Mouse (Mus musculus) gastrocnemius, postnatal 36 days (tissue): ENCODE results near the gene Kdm3a. TPM values are rescaled to one million over a fixed set of nuclear protein-coding genes. Genes with fewer than 3 reads are reported as not detected.

ENCODE experiments used
- DNase-seq, 2 experiments: peaks; one replicate each; pipeline ENCODE4 v3.0.0; 2022
- intact Hi-C: fragments of 180-260 bp; cut with DNase I; formaldehyde crosslinking; loops from one replicate; pipeline ENCODE4 v1.15.1; 2025
- total RNA-seq, 2 experiments: library from RNA; stranded (reverse); gene quantifications; 2 replicates each; pipeline ENCODE4 v1.2.3; 2021

Gene Kdm3a
- total RNA-seq, 2 experiments from 2014 or later, result 11.3 to 13.7 TPM

DNA sequence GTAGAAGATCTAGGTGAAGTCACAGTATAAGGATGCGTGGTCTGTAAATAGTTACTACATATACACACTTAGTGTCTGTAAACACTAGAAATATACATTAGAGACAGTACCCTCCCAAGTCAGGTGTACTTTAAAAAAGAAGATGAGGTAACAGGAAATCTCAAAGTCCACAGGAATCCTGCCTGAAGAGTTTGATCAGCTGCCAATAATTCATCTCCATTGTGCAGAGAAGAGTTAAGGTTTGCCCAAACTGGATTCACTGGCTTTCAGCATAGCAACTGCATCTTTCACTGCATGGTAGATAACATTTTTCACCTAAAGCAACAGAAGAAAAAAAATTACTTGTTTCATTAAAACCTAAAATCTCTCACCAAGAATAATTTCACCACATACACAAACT lies 43.4 kb downstream of the Kdm3a start:
- intact Hi-C loops, result no loop called here
- no peak for DNase-seq

GRCm38 (mm10) chr6:71583198-71583597 lies 49.6 kb downstream of the Kdm3a start:
- intact Hi-C loops, result no loop called here
- no peak for DNase-seq

DNA sequence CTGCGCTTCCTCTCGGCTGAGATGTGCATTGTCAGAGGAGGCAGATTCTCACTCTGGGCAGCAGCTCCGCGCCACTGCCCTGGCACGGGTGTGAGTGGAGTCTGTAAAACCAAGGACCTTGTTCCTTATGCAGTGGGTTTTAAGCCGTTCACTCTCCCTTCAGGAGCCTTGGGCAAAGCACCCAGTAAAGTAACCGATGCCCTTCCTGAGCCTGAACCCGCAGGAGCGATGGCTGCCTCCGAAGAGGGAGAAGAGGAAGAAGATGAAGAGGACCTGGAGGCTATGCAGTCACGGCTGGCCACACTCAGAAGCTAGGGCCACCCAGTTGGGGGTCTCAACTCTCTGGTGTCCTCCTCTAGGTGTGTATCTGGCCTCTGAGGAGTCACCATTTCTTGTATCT lies 53.3 kb downstream of the Kdm3a start:
- intact Hi-C loops, result no loop called here
- no peak for DNase-seq

DNA sequence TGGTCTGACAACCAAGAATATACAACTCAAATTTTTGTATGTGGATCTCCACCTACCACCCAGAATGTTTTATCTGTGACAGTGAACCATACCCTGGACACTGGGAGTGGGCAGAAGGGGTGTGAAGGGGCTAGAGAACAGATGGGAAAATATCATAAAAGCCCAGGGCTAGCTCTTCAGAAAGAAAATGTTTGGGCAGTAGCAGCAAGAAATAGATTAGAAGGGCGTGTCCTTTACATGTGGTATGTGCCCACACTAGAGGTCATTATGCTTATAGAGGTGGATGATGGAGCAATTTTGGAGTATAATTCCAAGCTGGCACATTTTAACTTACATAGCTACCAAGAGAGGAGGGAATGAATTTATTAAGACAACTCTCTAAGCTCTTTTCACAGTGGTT lies 57.4 kb downstream of the Kdm3a start:
- intact Hi-C loops, result no loop called here
- DNase-seq, result no peak

DNA sequence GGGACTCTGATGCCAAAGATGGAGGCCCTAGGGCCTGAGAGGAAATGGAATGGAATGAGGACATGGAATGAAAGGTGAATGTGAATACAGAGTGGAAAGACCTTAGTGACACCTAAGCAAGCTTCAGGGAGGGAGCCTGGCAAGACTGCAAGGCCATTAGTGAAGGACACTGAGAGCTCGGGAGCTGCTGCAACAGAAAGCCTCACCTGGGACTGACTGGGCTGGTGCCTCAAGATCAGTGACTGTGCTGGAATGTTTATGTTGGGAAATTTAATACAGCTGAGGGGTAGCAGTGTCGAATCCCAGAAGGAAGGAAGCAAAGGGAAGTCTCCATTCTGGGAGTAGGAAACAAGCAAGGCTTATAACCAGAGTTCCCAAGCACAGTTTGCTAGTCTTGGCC lies 63.8 kb downstream of the Kdm3a start:
- DNase-seq, result no peak
- intact Hi-C loops, result no loop called here

DNA sequence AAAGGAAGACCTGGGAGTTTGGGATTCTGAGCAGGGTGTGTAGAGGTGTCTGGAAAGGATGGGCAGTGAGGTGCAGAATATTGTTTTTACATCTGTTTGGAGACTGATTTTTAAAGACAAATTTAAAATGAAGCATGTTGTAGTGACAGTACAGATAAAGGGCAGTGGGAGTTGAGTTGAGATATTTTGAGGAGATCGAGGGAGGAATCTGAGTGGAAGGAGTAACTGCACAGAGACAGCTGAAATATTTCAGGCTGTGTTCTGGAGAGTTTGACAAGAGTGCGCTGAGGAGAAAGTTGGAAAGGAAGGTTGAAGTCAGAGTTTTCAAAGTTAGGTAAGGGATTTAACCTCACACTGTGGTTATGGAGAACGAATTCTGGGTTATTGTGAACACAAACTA lies 64.2 kb downstream of the Kdm3a start:
- intact Hi-C loops, result no loop called here
- DNase-seq, result no peak

DNA sequence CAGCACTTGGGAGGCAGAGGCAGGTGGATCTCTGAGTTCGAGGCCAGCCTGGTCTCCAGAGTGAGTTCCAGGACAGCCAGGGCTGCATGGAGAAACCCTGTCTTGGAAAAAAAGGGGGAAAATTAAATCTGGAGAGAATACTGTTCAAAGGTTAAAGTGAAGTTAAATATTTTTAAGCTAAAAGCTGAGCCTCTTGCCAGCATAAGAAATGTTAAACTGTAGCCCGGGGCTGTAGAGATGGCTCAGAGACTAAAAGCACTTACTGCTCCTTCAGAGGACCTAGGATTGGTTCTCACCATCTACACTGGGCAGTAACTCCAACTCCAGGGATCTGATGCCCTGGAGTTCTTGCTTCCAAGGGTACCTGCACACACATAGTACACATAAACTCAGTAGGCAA lies 76.0 kb downstream of the Kdm3a start:
- intact Hi-C loops, result no loop called here
- DNase-seq, result no peak

GRCm38 (mm10) chr6:71555507-71555951 lies 77.3 kb downstream of the Kdm3a start:
- no peak for DNase-seq
- intact Hi-C loops, result no loop called here

DNA sequence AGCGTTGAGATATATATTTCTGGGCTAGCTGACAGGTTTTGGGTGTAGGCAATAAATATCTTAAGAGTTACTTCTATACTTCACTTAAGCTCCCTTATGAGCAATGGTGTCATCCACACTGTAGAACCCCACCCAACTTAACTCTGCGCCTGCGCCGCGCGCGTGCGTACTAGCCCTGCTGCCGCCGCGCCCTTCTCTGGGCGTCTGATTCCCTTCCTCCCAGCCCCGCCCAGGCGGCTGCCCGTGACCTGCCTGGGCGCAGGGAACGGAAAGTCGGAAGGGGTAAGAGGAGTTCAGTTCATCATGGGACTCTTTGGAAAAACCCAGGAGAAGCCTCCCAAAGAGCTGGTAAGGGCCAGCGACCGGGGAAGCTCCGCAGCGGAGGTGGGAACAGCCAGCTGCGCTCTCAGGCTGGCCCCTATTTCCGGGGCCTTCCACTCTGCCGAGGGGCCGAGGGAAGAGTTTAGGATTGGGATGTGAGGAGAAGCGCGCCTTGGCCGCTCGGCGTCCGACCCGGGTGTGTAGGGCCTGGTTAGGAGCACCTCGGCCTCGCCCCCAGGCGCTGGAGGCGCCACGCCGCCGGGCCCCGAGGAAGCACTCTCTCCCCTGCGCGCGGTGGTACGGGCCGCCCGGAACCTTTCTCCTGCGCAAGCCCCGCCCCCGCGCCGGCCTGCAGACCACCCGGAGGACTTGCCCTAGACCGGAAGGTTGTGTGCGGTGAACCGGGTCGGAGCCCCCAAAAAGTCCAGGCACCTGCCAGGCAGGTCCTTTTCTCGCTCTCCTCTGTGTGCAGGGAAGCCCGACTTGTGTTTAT lies 88.9 kb downstream of the Kdm3a start, which contains the start of gene Chmp3:
TSS of gene Chmp3 (plus strand) at position 112 of the 814 bp plus-strand sequence.
- intact Hi-C loops, result loop anchor here (5.0 kb wide), 1 partner anchor 42 kb away; no protein-coding TSS in a partner anchor
- DNase-seq, result peak; percentile 95 to 98

Other genes with a start within 250 kb of the Kdm3a start
- gene Rmnd5a, start 192.4 kb downstream of the Kdm3a start, total RNA-seq, result 100 to 1,000 TPM in 1 of 2 experiments, 10 to 100 TPM in 1; 94.6 to 109 TPM
- 10 to 100 TPM; 17.8 to 18.4 TPM for gene Rnf103, start 139.1 kb downstream of the Kdm3a start, total RNA-seq
- 10 to 100 TPM; 32.6 to 33.6 TPM for gene Chmp3, start 89.2 kb downstream of the Kdm3a start, total RNA-seq
- gene Reep1, start 74.6 kb upstream of the Kdm3a start, total RNA-seq, result 10 to 100 TPM; 70.7 to 77.8 TPM
- gene Mrpl35, start 194.0 kb upstream of the Kdm3a start, total RNA-seq, result 10 to 100 TPM; 39.0 to 42.7 TPM
- gene Immt, start 198.3 kb upstream of the Kdm3a start, total RNA-seq, result 100 to 1,000 TPM; 277 to 278 TPM